Mouse (Mus musculus) heart, embryonic 15.5 days (tissue): ENCODE data around the gene Arrb1. TPM values are rescaled to one million over a fixed set of nuclear protein-coding genes. Genes with fewer than 3 reads are reported as not detected.

ENCODE experiments used
- ATAC-seq: fragments of 200-750 bp; cut with Nextera tagmentation; replicated peaks from 2 replicates; pipeline ENCODE4 v1.8.0; 2017; ENCODE audit warnings: low read depth, moderate TSS enrichment; ENCODE audit not compliant: insufficient number of reproducible peaks, insufficient read depth, low FRiP score
- H3K27ac ChIP-seq: fragments of 300-500 bp; sonication (generic); 2 replicates; pipeline ENCODE4 v1.5.1; 2015; ENCODE audit warnings: mild to moderate bottlenecking, inconsistent platforms
- H3K27me3 ChIP-seq: fragments of 300-500 bp; sonication (generic); 2 replicates; pipeline ENCODE4 v1.6.1; 2015; ENCODE audit warnings: inconsistent platforms
- H3K36me3 ChIP-seq: fragments of 300-500 bp; sonication (generic); 2 replicates; pipeline ENCODE4 v1.6.1; 2015; ENCODE audit warnings: mild to moderate bottlenecking, inconsistent platforms
- H3K4me1 ChIP-seq: fragments of 300-500 bp; sonication (generic); replicated peaks from 2 replicates; pipeline ENCODE4 v1.6.1; 2015; ENCODE audit warnings: inconsistent platforms
- H3K4me2 ChIP-seq: fragments of 300-500 bp; sonication (generic); 2 replicates; pipeline ENCODE4 v1.6.1; 2015; ENCODE audit warnings: inconsistent platforms, mild to moderate bottlenecking, moderate library complexity
- H3K4me3 ChIP-seq: fragments of 300-500 bp; sonication (generic); 2 replicates; pipeline ENCODE4 v1.5.1; 2015; ENCODE audit warnings: mild to moderate bottlenecking, inconsistent platforms
- H3K9ac ChIP-seq: fragments of 300-500 bp; sonication (generic); 2 replicates; pipeline ENCODE4 v1.6.1; 2015; ENCODE audit warnings: mild to moderate bottlenecking, inconsistent platforms
- H3K9me3 ChIP-seq: fragments of 300-500 bp; sonication (generic); replicated peaks from 2 replicates; pipeline ENCODE4 v1.6.1; 2016; ENCODE audit warnings: inconsistent platforms
- WGBS: fragments of 180-500 bp; shearing (Covaris S2); methylation state at CpG from one replicate; pipeline ENCODE4 v1.1.7; 2015; ENCODE audit warnings: mixed read lengths; 5-methylcytosine and 5-hydroxymethylcytosine counted together
- polyA plus RNA-seq: library from polyadenylated mRNA; unstranded; fragments of >200 nt; fragmentation: Nextera tagmentation; extraction: Ambion mirVana; gene quantifications from 2 replicates; pipeline ENCODE4 v1.2.1, GENCODE M21; 2015

Gene Arrb1
- polyA plus RNA-seq, 1 experiment from 2014 or later, result 4.7 TPM

- no peaks in the 10 kb centered on the region for H3K9me3 ChIP-seq
- no peaks in the 10 kb centered on the region for H3K36me3 ChIP-seq
- no peak for ATAC-seq
- H3K9ac ChIP-seq, result no peak overlapping the region
- no peaks in the 10 kb centered on the region for H3K27me3 ChIP-seq
- 70% methylated on average over 4 of the region's 4 CpGs for WGBS
- peaks cover 56% of the 10 kb centered on the region for H3K4me1 ChIP-seq
- no peak overlapping the region for H3K27ac ChIP-seq
- H3K4me3 ChIP-seq, result no peak overlapping the region
- H3K4me2 ChIP-seq, result no peak overlapping the region
Measured at GRCm38 (mm10) chr7:99538421-99538820, 3.2 kb downstream of the Arrb1 start.

GRCm38 (mm10) chr7:99539201-99539891, 4.1 kb downstream of the Arrb1 start:
- Histone ChIP-seq H3K4me2 (peak overlapping the region; percentile 10; the same call in 1 of the 2 replicates), H3K4me3 (no peak overlapping the region), H3K36me3 (no peaks in the 10 kb centered on the region), H3K9ac (no peak overlapping the region), H3K27ac (0 out of 2 replicates have a peak overlapping the region, but pooled peaks have one; percentile 17), H3K27me3 (no peaks in the 10 kb centered on the region), H3K4me1 (peaks cover 58% of the 10 kb centered on the region), H3K9me3 (no peaks in the 10 kb centered on the region)
- ATAC-seq, result no peak
- WGBS, result 43% methylated on average over 8 of the region's 8 CpGs

DNA sequence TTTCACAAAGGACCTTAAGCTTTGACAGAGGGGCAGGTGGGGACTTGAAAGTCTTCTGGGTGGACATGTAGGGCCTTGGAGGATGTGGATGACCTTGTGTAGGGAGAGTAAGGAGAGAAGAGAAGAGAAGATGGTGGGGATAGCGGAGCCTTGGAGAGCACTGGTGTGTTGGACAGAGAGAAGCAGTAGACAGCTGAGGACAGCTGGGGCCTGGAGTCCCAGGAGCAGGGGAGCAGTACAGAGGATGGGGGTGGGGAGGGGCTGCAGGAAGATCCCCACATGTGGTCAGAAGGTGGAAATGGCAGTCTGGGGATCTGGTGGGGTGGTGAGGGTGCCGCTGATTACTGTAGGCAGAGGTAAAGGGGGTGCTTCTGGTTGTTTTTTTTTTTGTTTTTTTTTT, 4.8 kb downstream of the Arrb1 start:
- Histone ChIP-seq H3K4me2 (peak overlapping the region; percentile 10; the same call in 1 of the 2 replicates), H3K9me3 (no peaks in the 10 kb centered on the region), H3K9ac (no peak overlapping the region), H3K36me3 (no peaks in the 10 kb centered on the region), H3K4me3 (no peak overlapping the region), H3K27ac (peak overlapping the region; percentile 16; the same call in 1 of the 2 replicates), H3K27me3 (no peaks in the 10 kb centered on the region), H3K4me1 (peaks cover 58% of the 10 kb centered on the region)
- no peak for ATAC-seq
- WGBS, result 77% methylated on average over 2 of the region's 2 CpGs

DNA sequence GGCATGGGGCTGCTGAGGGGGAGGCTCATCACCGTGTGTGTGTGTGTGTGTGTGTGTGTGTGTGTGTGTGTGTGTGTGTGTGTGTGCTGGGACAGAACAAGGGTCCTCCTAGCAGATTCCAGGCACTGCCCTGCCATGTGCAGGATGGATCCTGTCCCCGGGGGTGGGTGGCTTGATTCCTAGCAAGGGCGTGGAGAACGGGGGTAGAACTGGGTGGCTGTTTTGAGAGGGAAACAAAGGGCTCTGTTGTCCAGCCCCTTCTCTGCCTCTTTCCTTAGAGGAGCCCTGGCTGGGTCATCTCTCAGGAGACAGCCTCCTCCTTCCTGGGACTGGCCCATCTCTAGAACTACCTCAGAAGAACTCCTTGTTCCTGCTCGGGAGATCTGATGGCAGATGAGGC, 5.9 kb downstream of the Arrb1 start:
- 50% methylated on average over 5 of the region's 5 CpGs for WGBS
- H3K27me3 ChIP-seq, result no peaks in the 10 kb centered on the region
- H3K9ac ChIP-seq, result no peak overlapping the region
- ATAC-seq, result no peak
- H3K9me3 ChIP-seq, result no peaks in the 10 kb centered on the region
- no peaks in the 10 kb centered on the region for H3K36me3 ChIP-seq
- no peak overlapping the region for H3K4me2 ChIP-seq
- peaks cover 64% of the 10 kb centered on the region for H3K4me1 ChIP-seq
- no peak overlapping the region for H3K4me3 ChIP-seq
- H3K27ac ChIP-seq, result no peak overlapping the region

DNA sequence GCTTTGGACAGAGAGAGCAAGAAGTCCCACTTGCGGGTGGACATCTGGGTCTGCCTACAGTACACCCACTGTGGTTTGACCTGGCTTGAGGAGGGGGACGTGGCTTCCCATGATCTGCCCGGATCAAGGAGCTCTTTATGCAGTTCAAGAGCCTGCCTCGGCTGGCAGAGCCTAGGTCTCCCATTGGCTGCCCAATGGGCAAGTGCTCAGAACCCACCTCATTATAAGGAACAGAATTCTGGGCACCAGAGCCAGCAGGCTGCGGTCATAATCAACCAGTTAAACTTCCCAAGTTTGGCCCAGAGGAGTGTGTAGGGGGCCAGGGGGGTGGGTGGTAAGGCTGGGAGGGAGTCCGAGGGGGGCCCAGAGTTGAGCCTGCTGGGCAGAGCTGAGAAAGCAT, 9.0 kb downstream of the Arrb1 start:
- no peak overlapping the region for H3K27ac ChIP-seq
- WGBS, result 69% methylated on average over 6 of the region's 6 CpGs

DNA sequence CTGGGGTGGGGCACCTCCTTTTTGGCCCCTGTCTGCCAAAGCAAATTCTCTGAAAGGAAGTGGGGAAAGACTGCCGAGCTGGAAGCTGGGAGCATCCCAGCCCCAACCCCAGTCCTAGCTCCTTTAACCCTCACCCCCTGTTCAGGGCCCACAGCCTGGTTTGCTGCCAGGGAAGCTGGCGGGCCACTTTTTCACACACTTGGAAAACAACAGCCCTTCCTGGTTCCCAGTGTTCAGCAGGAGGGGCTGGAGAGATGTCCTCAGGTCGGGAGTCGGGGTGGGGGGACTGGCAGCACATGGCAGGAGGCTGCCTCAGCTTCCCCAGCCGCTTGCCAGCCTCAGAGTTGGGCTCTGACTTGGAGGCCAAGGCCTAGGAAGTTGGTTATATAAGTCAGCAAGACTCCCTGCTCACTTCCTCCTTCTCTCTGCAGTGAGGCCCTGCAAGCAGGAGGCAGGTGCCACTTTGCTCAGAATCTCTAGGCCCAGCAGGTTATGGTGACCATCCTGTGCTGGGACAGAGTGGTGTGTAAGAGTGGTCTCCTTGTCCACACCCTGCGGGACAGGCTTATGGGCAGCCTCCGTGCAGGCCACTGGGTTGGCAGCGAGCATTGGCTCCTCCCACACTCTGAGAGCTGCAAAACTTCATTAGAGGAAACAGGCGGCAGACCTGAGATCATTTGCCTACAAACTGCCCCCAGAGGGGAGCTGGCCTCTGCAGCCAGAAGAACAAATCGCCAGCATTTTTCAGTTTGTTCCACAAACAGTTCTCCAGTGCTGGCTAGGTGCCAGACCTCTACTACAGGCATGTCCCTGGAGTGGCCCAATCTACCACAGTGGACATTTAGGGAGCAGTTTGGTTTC, 10.8 kb downstream of the Arrb1 start:
- Histone ChIP-seq H3K9ac (peak overlapping the region; percentile 42; the same call in 1 of the 2 replicates), H3K4me1 (peaks cover 42% of the 10 kb centered on the region), H3K27me3 (no peaks in the 10 kb centered on the region), H3K27ac (peak overlapping the region; percentile 89), H3K36me3 (no peaks in the 10 kb centered on the region), H3K4me3 (no peak overlapping the region), H3K4me2 (peak overlapping the region; percentile 25), H3K9me3 (no peaks in the 10 kb centered on the region)
- peak; percentile 71 for ATAC-seq
- 13% methylated on average over 10 of the region's 10 CpGs for WGBS

More for the DNA sequence above, 9.0 kb downstream of the Arrb1 start:
- Histone ChIP-seq H3K9ac (no peak overlapping the region), H3K4me1 (peaks cover 54% of the 10 kb centered on the region), H3K36me3 (no peaks in the 10 kb centered on the region), H3K9me3 (no peaks in the 10 kb centered on the region), H3K27me3 (no peaks in the 10 kb centered on the region), H3K4me3 (no peak overlapping the region), H3K4me2 (no peak overlapping the region)
- ATAC-seq, result no peak

DNA sequence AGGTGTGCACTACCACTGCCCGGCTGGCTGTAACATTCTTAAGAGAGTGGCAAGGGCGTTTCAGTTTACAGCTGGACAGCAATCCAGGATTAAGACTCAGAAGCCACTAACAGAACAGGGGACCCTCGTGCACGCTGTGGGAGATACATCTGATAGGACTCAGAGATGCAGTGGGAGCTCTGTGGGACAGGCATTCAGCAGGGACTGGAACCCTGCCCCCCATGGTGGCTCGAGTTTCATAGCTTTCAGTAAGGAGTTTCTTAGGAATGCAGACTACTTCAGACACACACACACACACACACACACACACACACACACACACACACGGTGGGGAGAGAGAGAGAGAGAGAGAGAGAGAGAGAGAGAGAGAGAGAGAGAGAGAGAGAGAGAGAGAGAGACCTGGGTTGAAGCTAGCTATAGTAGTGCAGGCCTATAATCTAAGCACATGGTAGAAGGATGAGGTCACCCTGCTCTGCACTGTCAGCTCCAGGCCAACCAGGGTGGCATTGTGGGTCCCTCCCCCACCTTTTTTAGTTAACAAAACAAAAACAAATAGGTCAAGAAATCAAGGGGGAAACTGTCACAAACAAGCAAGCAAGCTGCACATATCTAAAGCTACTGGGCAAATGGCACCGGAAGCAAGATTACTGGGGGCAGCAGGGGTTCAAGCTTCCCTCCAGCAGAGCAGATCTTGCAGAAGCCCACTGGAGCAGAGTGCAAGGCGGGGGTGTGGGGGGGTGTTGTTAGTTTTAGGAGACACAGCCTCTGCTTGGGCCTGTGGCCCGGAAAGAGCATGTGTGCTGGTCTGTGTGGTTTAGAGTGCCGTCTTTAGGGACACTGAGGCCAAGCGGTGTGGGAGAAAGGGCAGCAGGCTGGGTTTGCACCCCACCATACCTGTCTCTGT, 12.6 kb downstream of the Arrb1 start:
- Histone ChIP-seq H3K4me2 (no peak overlapping the region), H3K9me3 (no peaks in the 10 kb centered on the region), H3K9ac (no peak overlapping the region), H3K4me1 (peaks cover 48% of the 10 kb centered on the region), H3K27me3 (no peaks in the 10 kb centered on the region), H3K27ac (peak overlapping the region; percentile 53), H3K36me3 (no peaks in the 10 kb centered on the region), H3K4me3 (no peak overlapping the region)
- 38% methylated on average over 10 of the region's 11 CpGs for WGBS
- no peak for ATAC-seq

- Histone ChIP-seq H3K36me3 (no peaks in the 10 kb centered on the region), H3K9me3 (no peaks in the 10 kb centered on the region), H3K4me1 (peaks cover 57% of the 10 kb centered on the region), H3K27ac (0 out of 2 replicates have a peak overlapping the region, but pooled peaks have one; percentile 17), H3K4me3 (no peak overlapping the region), H3K27me3 (no peaks in the 10 kb centered on the region), H3K9ac (no peak overlapping the region), H3K4me2 (no peak overlapping the region)
- WGBS, result 80% methylated on average over 5 of the region's 5 CpGs
- no peak for ATAC-seq
Measured at GRCm38 (mm10) chr7:99549668-99550067, 14.4 kb downstream of the Arrb1 start.

DNA sequence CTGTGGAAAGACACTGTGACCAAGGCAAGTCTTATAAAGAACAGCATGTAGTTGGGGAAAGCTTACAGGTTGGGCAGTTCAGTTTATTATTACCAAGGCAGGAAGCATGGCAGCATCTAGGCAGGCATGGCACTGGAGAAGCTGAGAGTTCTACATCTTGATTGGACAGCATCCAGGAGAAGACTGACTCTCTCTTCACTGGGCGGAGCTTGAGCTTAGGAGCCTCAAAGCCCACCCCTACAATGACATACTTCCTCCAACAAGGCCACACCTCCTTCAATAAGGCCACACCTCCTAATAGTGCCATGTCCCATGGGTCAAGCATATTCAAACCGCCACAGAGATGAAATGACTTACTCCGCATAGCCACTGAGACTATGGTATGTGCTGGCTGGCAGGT, 16.4 kb downstream of the Arrb1 start:
- peaks cover 43% of the 10 kb centered on the region for H3K4me1 ChIP-seq
- no peak for ATAC-seq
- WGBS, result 89% methylated on average over 3 of the region's 3 CpGs

GRCm38 (mm10) chr7:99553222-99553884, 18.1 kb downstream of the Arrb1 start:
- Histone ChIP-seq H3K9ac (peak overlapping the region; percentile 9; the same call in 1 of the 2 replicates), H3K36me3 (no peaks in the 10 kb centered on the region), H3K4me3 (no peak overlapping the region), H3K27me3 (no peaks in the 10 kb centered on the region), H3K9me3 (no peaks in the 10 kb centered on the region), H3K4me1 (peaks cover 30% of the 10 kb centered on the region), H3K27ac (peak overlapping the region; percentile 65), H3K4me2 (no peak overlapping the region)
- ATAC-seq, result peak; percentile 62; the same call in 1 of the 2 replicates
- WGBS, result 32% methylated on average over 9 of the region's 9 CpGs

More for the DNA sequence above, 16.4 kb downstream of the Arrb1 start:
- H3K9ac ChIP-seq, result no peak overlapping the region
- H3K27ac ChIP-seq, result no peak overlapping the region
- H3K9me3 ChIP-seq, result no peaks in the 10 kb centered on the region
- H3K4me2 ChIP-seq, result no peak overlapping the region
- H3K36me3 ChIP-seq, result no peaks in the 10 kb centered on the region
- no peak overlapping the region for H3K4me3 ChIP-seq
- H3K27me3 ChIP-seq, result no peaks in the 10 kb centered on the region
